Mouse (Mus musculus) kidney, embryonic 15.5 days (tissue): ENCODE data around the gene Galnt14. TPM values are rescaled to one million over a fixed set of nuclear protein-coding genes. Genes with fewer than 3 reads are reported as not detected.

Experiments used
- ATAC-seq: fragments of 200-750 bp; cut with Nextera tagmentation; replicated peaks from 2 replicates; pipeline ENCODE4 v1.8.0; 2017; ENCODE audit warnings: moderate TSS enrichment; ENCODE audit not compliant: low FRiP score
- H3K27ac ChIP-seq: fragments of 300-500 bp; sonication (generic); 2 replicates; pipeline ENCODE4 v1.5.1; 2015; ENCODE audit warnings: mild to moderate bottlenecking, inconsistent platforms
- H3K27me3 ChIP-seq: fragments of 300-500 bp; sonication (generic); 2 replicates; pipeline ENCODE4 v1.6.1; 2015; ENCODE audit warnings: inconsistent platforms
- H3K36me3 ChIP-seq: fragments of 300-500 bp; sonication (generic); 2 replicates; pipeline ENCODE4 v1.6.1; 2015; ENCODE audit warnings: inconsistent platforms
- H3K4me1 ChIP-seq: fragments of 300-500 bp; sonication (generic); 2 replicates; pipeline ENCODE4 v1.6.1; 2015; ENCODE audit warnings: inconsistent platforms
- H3K4me2 ChIP-seq: fragments of 300-500 bp; sonication (generic); 2 replicates; pipeline ENCODE4 v1.6.1; 2015; ENCODE audit warnings: moderate library complexity, mild to moderate bottlenecking, inconsistent platforms
- H3K4me3 ChIP-seq: fragments of 300-500 bp; sonication (generic); replicated peaks from 2 replicates; pipeline ENCODE4 v1.5.1; 2015; ENCODE audit warnings: mild to moderate bottlenecking, inconsistent platforms
- H3K9ac ChIP-seq: fragments of 300-500 bp; sonication (generic); 2 replicates; pipeline ENCODE4 v1.6.1; 2015; ENCODE audit warnings: mild to moderate bottlenecking, inconsistent platforms
- H3K9me3 ChIP-seq: fragments of 300-500 bp; sonication (generic); replicated peaks from 2 replicates; pipeline ENCODE4 v1.6.1; 2016; ENCODE audit warnings: inconsistent platforms
- WGBS: fragments of 180-500 bp; shearing (Covaris S2); methylation state at CpG from one replicate; pipeline ENCODE4 v1.1.7; 2015; ENCODE audit warnings: mixed read lengths; 5-methylcytosine and 5-hydroxymethylcytosine counted together
- polyA plus RNA-seq: library from polyadenylated mRNA; unstranded; fragments of >200 nt; fragmentation: Nextera tagmentation; extraction: Ambion mirVana; gene quantifications from 2 replicates; pipeline ENCODE4 v1.2.1, GENCODE M21; 2015

Gene Galnt14
- polyA plus RNA-seq, 1 experiment from 2014 or later: 13.0 TPM

- no peaks in the 10 kb centered on the region for H3K36me3 ChIP-seq
- no peak overlapping the region for H3K27ac ChIP-seq
- no peak overlapping the region for H3K4me3 ChIP-seq
- H3K4me1 ChIP-seq: 0 out of 2 replicates have a peak, but pooled peaks cover 2% of the 10 kb centered on the region
- no peaks in the 10 kb centered on the region for H3K9me3 ChIP-seq
- H3K9ac ChIP-seq: no peak overlapping the region
- ATAC-seq: no peak
- peaks cover 3% of the 10 kb centered on the region; the same call in 1 of the 2 replicates for H3K27me3 ChIP-seq
- no peak overlapping the region for H3K4me2 ChIP-seq
Observed at GRCm38 (mm10) chr17:73703571-73703970, 6.7 kb downstream of the Galnt14 start.

- H3K27ac ChIP-seq: no peak overlapping the region
- no peak overlapping the region for H3K4me3 ChIP-seq
- H3K4me1 ChIP-seq: 0 out of 2 replicates have a peak, but pooled peaks cover 2% of the 10 kb centered on the region
- H3K27me3 ChIP-seq: no peaks in the 10 kb centered on the region
- WGBS: 33% methylated on average over 7 of the region's 7 CpGs
- ATAC-seq: no peak
- H3K9me3 ChIP-seq: no peaks in the 10 kb centered on the region
- no peak overlapping the region for H3K4me2 ChIP-seq
- H3K36me3 ChIP-seq: no peaks in the 10 kb centered on the region
- H3K9ac ChIP-seq: no peak overlapping the region
Observed at GRCm38 (mm10) chr17:73701016-73701415, 9.2 kb downstream of the Galnt14 start.

- 57% methylated on average over 6 of the region's 6 CpGs for WGBS
- Histone ChIP-seq H3K27me3 (no peaks in the 10 kb centered on the region), H3K4me2 (no peak overlapping the region), H3K4me3 (no peak overlapping the region), H3K27ac (no peak overlapping the region), H3K9ac (no peak overlapping the region), H3K9me3 (no peaks in the 10 kb centered on the region), H3K4me1 (0 out of 2 replicates have a peak, but pooled peaks cover 2% of the 10 kb centered on the region), H3K36me3 (no peaks in the 10 kb centered on the region)
- ATAC-seq: no peak
Observed at GRCm38 (mm10) chr17:73699881-73700280, 10.4 kb downstream of the Galnt14 start.

- WGBS: 63% methylated on average over 3 of the region's 3 CpGs
- ATAC-seq: no peak
- H3K27ac ChIP-seq: peak overlapping the region; percentile 68
- H3K4me1 ChIP-seq: no peaks in the 10 kb centered on the region
- H3K36me3 ChIP-seq: no peaks in the 10 kb centered on the region
- H3K4me2 ChIP-seq: no peak overlapping the region
- H3K4me3 ChIP-seq: no peak overlapping the region
- no peaks in the 10 kb centered on the region for H3K27me3 ChIP-seq
- H3K9me3 ChIP-seq: no peaks in the 10 kb centered on the region
- H3K9ac ChIP-seq: no peak overlapping the region
Observed at GRCm38 (mm10) chr17:73694206-73694952, 15.9 kb downstream of the Galnt14 start.

- Histone ChIP-seq H3K36me3 (no peaks in the 10 kb centered on the region), H3K4me1 (no peaks in the 10 kb centered on the region), H3K27me3 (no peaks in the 10 kb centered on the region), H3K4me2 (no peak overlapping the region), H3K4me3 (no peak overlapping the region), H3K9ac (no peak overlapping the region), H3K27ac (no peak overlapping the region), H3K9me3 (no peaks in the 10 kb centered on the region)
- ATAC-seq: no peak
- 70% methylated on average over 3 of the region's 3 CpGs for WGBS
Observed at GRCm38 (mm10) chr17:73688261-73688660, 22.0 kb downstream of the Galnt14 start.

- no peak overlapping the region for H3K4me3 ChIP-seq
- H3K9me3 ChIP-seq: no peaks in the 10 kb centered on the region
- 83% methylated on average over 8 of the region's 8 CpGs for WGBS
- H3K36me3 ChIP-seq: no peaks in the 10 kb centered on the region
- no peak overlapping the region for H3K27ac ChIP-seq
- H3K9ac ChIP-seq: no peak overlapping the region
- ATAC-seq: no peak
- H3K4me2 ChIP-seq: no peak overlapping the region
- H3K27me3 ChIP-seq: no peaks in the 10 kb centered on the region
- H3K4me1 ChIP-seq: no peaks in the 10 kb centered on the region
Observed at GRCm38 (mm10) chr17:73686292-73686691, 24.0 kb downstream of the Galnt14 start.

- Histone ChIP-seq H3K4me3 (no peak overlapping the region), H3K27ac (no peak overlapping the region), H3K36me3 (no peaks in the 10 kb centered on the region), H3K4me2 (no peak overlapping the region), H3K9ac (no peak overlapping the region), H3K9me3 (no peaks in the 10 kb centered on the region), H3K4me1 (no peaks in the 10 kb centered on the region), H3K27me3 (no peaks in the 10 kb centered on the region)
- 67% methylated on average over 5 of the region's 5 CpGs for WGBS
- no peak for ATAC-seq
Observed at GRCm38 (mm10) chr17:73684746-73685145, 25.5 kb downstream of the Galnt14 start.

- no peaks in the 10 kb centered on the region for H3K27me3 ChIP-seq
- H3K36me3 ChIP-seq: no peaks in the 10 kb centered on the region
- no peak for ATAC-seq
- H3K27ac ChIP-seq: no peak overlapping the region
- no peak overlapping the region for H3K4me3 ChIP-seq
- H3K4me1 ChIP-seq: no peaks in the 10 kb centered on the region
- H3K4me2 ChIP-seq: no peak overlapping the region
- no peaks in the 10 kb centered on the region for H3K9me3 ChIP-seq
- WGBS: 66% methylated on average over 5 of the region's 5 CpGs
- H3K9ac ChIP-seq: no peak overlapping the region
Observed at GRCm38 (mm10) chr17:73671921-73672320, 38.3 kb downstream of the Galnt14 start.

GRCm38 (mm10) chr17:73670048-73670447, 40.2 kb downstream of the Galnt14 start:
- Histone ChIP-seq H3K4me3 (no peak overlapping the region), H3K9ac (no peak overlapping the region), H3K27ac (no peak overlapping the region), H3K4me2 (no peak overlapping the region), H3K27me3 (no peaks in the 10 kb centered on the region), H3K4me1 (no peaks in the 10 kb centered on the region), H3K9me3 (no peaks in the 10 kb centered on the region), H3K36me3 (no peaks in the 10 kb centered on the region)
- no peak for ATAC-seq
- WGBS: 68% methylated on average over 2 of the region's 2 CpGs

- Histone ChIP-seq H3K27ac (no peak overlapping the region), H3K9ac (no peak overlapping the region), H3K4me1 (no peaks in the 10 kb centered on the region), H3K27me3 (no peaks in the 10 kb centered on the region), H3K36me3 (no peaks in the 10 kb centered on the region), H3K4me3 (no peak overlapping the region), H3K9me3 (no peaks in the 10 kb centered on the region), H3K4me2 (no peak overlapping the region)
- ATAC-seq: no peak
- WGBS: 40% methylated on average over 1 of the region's 1 CpGs
Observed at GRCm38 (mm10) chr17:73668996-73669395, 41.3 kb downstream of the Galnt14 start.

- 57% methylated on average over 3 of the region's 3 CpGs for WGBS
- ATAC-seq: no peak
- Histone ChIP-seq H3K4me2 (no peak overlapping the region), H3K4me1 (no peaks in the 10 kb centered on the region), H3K9ac (no peak overlapping the region), H3K4me3 (no peak overlapping the region), H3K27ac (no peak overlapping the region), H3K9me3 (no peaks in the 10 kb centered on the region), H3K27me3 (no peaks in the 10 kb centered on the region), H3K36me3 (no peaks in the 10 kb centered on the region)
Observed at GRCm38 (mm10) chr17:73663237-73663636, 47.0 kb downstream of the Galnt14 start.

GRCm38 (mm10) chr17:73658731-73659445, 51.4 kb downstream of the Galnt14 start:
- Histone ChIP-seq H3K9ac (no peak overlapping the region), H3K4me1 (no peaks in the 10 kb centered on the region), H3K4me3 (no peak overlapping the region), H3K27me3 (no peaks in the 10 kb centered on the region), H3K9me3 (no peaks in the 10 kb centered on the region), H3K27ac (no peak overlapping the region), H3K4me2 (no peak overlapping the region), H3K36me3 (no peaks in the 10 kb centered on the region)
- WGBS: 93% methylated on average over 6 of the region's 6 CpGs
- ATAC-seq: no peak
